Mouse (Mus musculus): Measurements from ENCODE around the gene Tfap2b. TPM values are rescaled to one million over a fixed set of nuclear protein-coding genes. Genes with fewer than 3 reads are reported as not detected.

The Tfap2b gene
- polyA plus RNA-seq, 1 experiment, result not detected

DNA sequence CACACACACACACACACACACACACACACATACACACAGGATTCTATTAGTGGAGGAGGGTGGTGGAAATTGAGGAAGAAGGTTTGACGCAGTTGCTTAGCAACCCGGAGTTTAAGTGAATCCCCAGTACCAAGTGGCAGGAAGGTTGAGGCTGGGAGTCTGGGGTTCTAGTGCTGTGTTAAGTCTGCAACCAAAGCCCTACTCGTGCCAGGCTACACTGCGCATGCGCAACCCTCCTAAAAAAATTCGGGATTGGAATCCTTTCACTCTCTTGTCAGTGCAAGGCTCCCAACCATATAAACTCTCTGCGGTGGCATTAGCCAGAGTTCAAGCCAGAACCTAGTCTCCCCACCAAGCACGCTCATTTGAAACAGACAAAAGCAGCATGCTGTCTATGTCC is 18.0 kb downstream of the Tfap2b start:
- TF ChIP-seq CTCF (IDR thresholded peaks at IDR 0.05; ENCODE audit: insufficient read depth, low read depth, low read length), result no peak
- TF ChIP-seq POLR2A (IDR thresholded peaks at IDR 0.05; ENCODE audit: insufficient read depth, low read depth, low read length), result no peak
- H3K4me1 ChIP-seq (ENCODE audit: control insufficient read depth, insufficient read depth, low read length), result no peaks in the 10 kb centered on the region
- no peak overlapping the region for H3K4me3 ChIP-seq (ENCODE audit: insufficient read depth, low read depth, low read length)
- H3K27ac ChIP-seq (ENCODE audit: insufficient read depth, low read depth, low read length), result no peak overlapping the region
- WGBS, result 6% methylated on average over 8 of the region's 8 CpGs

DNA sequence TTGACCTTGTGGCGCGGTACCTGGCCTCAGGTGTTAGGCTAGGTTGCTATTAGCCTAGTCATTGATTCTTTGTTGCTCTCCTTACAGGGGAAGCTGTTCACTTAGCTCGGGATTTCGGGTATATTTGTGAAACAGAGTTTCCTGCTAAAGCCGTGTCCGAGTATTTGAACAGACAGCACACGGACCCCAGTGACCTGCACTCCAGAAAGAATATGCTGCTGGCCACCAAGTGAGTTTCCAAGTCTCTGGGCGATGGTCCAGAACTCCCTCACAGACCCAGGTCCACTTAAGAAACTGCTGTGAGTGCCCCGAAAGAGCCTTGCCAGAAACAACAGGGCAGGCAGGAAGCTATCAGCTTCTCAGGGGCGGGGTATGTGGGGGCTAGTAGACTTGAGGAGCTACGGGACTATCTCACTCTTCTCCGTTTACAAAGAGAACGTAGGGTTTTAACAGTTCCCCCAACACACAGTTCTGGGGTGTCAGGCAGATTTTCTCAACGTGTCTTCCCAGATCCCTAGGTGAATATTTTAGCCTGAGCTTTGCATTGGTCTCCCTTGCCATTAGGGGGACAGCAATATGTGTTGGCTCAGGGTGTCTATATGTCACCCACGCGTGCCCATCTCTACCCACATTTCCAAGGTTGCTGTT is 22.3 kb downstream of the Tfap2b start:
- Histone ChIP-seq H3K4me3 (ENCODE audit: insufficient read depth, low read depth, low read length) (no peak overlapping the region), H3K27ac (ENCODE audit: insufficient read depth, low read depth, low read length) (no peak overlapping the region), H3K4me1 (ENCODE audit: control insufficient read depth, insufficient read depth, low read length) (no peaks in the 10 kb centered on the region)
- TF ChIP-seq CTCF (IDR thresholded peaks at IDR 0.05; ENCODE audit: insufficient read depth, low read depth, low read length), result no peak
- no peak for TF ChIP-seq POLR2A (IDR thresholded peaks at IDR 0.05; ENCODE audit: insufficient read depth, low read depth, low read length)
- WGBS, result 3% methylated on average over 16 of the region's 16 CpGs

DNA sequence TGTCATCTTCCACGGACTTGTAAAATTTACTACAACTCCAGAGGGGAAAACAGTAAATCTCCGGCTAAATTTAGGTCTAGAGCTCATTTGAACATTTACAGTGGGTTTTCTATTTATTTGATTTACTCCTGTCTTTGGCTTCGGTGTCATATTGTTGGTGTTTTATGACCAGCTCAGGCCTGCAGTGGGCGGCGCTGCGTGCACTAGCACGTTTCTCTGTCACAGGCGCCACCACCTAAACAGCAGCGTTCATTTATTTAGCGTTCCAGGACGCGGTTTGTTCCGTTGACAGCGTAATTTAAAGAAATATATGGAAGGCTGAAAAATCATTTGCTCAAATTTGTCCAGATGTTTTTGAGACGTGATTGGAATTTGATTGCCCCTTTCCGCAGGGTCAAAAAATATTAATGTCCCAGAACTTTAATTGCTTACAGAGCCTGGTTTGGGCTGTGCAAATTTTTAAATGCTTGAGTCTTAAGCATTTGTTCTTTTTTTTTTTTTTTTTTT is 22.9 kb downstream of the Tfap2b start:
- no peak overlapping the region for H3K4me3 ChIP-seq (ENCODE audit: insufficient read depth, low read depth, low read length)

DNA sequence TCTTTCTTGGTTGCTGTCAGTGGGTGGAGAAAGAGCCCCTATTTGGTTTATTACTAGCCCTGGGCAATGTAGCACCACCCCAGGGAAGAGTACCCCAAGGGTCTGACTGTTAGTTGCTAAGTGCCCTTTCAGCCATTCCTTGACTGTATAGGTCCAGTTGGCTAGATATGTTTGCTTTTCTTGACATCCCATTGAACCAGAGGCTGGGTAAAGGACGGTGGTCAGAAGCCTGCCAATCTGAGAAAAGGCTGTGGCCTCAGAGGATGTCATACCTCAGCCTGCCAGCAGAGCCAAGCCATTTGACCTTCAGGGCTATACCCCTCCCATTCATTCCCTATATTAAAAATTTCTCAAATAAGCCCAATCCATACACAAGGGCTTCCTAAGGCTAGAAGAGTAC is 24.0 kb downstream of the Tfap2b start:
- no peaks in the 10 kb centered on the region for H3K4me1 ChIP-seq (ENCODE audit: control insufficient read depth, insufficient read depth, low read length)
- TF ChIP-seq CTCF (IDR thresholded peaks at IDR 0.05; ENCODE audit: insufficient read depth, low read depth, low read length), result no peak
- no peak for TF ChIP-seq POLR2A (IDR thresholded peaks at IDR 0.05; ENCODE audit: insufficient read depth, low read depth, low read length)
- 4% methylated on average over 1 of the region's 1 CpGs for WGBS
- no peak overlapping the region for H3K4me3 ChIP-seq (ENCODE audit: insufficient read depth, low read depth, low read length)
- no peak overlapping the region for H3K27ac ChIP-seq (ENCODE audit: insufficient read depth, low read depth, low read length)

More for the DNA sequence above, 22.9 kb downstream of the Tfap2b start:
- H3K27ac ChIP-seq (ENCODE audit: insufficient read depth, low read depth, low read length), result no peak overlapping the region
- no peak for TF ChIP-seq CTCF (IDR thresholded peaks at IDR 0.05; ENCODE audit: insufficient read depth, low read depth, low read length)
- no peak for TF ChIP-seq POLR2A (IDR thresholded peaks at IDR 0.05; ENCODE audit: insufficient read depth, low read depth, low read length)
- WGBS, result 5% methylated on average over 16 of the region's 16 CpGs
- no peaks in the 10 kb centered on the region for H3K4me1 ChIP-seq (ENCODE audit: control insufficient read depth, insufficient read depth, low read length)

DNA sequence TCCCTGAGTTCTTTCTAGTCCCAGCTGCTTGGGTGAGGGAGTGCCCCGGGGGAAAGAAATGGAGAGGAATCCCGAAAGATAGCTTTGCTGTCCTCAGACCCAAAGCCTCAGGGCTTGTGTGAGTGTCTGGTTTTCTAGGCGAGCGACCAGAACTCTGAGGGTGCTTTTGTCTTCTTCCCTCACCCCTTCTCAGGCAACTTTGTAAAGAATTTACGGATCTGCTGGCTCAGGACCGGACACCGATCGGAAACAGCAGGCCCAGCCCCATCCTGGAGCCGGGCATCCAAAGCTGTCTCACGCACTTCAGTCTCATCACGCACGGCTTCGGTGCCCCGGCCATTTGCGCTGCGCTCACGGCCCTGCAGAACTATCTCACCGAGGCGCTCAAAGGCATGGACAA is 25.1 kb downstream of the Tfap2b start:
- Histone ChIP-seq H3K4me3 (ENCODE audit: insufficient read depth, low read depth, low read length) (no peak overlapping the region), H3K27ac (ENCODE audit: insufficient read depth, low read depth, low read length) (no peak overlapping the region), H3K4me1 (ENCODE audit: control insufficient read depth, insufficient read depth, low read length) (no peaks in the 10 kb centered on the region)
- 6% methylated on average over 19 of the region's 19 CpGs for WGBS
- TF ChIP-seq CTCF (IDR thresholded peaks at IDR 0.05; ENCODE audit: insufficient read depth, low read depth, low read length), result no peak
- TF ChIP-seq POLR2A (IDR thresholded peaks at IDR 0.05; ENCODE audit: insufficient read depth, low read depth, low read length), result no peak

DNA sequence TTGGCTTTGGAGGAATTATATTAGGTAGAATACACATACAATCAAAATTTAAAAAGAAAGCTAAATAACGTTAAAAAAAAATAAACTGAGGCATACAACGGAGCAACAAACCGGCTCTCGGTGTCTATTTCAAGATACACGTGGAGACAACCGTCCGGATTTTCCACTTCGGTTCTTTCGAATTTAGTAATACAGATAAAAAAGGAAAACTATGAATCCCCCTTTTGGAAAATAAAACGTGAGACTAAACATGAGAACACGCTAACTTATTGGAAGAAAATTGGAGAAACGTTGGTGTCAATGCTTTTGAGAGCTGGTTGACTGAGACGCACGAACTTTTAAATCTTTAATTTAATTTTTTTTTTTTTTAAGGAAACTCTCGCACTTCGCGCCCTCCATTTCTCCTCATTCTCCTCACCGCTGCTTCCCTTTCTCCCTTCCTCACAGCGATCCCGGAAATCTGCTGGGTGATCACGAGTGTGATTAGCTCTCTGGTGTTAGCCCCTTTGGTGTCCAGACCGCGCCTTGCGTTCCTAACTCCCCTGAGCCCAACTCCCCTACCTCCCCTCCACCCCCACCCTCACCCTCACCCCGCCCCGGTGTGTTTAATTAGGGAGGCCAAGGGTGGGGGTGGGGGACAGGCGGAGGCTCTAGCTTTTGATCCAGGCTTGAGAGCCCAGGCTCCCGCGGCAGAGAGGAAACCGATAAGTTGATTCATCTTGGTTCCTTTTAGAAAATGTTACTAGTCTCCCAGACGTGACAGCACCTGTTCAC is 25.9 kb downstream of the Tfap2b start:
- no peak for TF ChIP-seq CTCF (IDR thresholded peaks at IDR 0.05; ENCODE audit: insufficient read depth, low read depth, low read length)
- no peak for TF ChIP-seq POLR2A (IDR thresholded peaks at IDR 0.05; ENCODE audit: insufficient read depth, low read depth, low read length)
- H3K4me3 ChIP-seq (ENCODE audit: insufficient read depth, low read depth, low read length), result no peak overlapping the region
- no peak overlapping the region for H3K27ac ChIP-seq (ENCODE audit: insufficient read depth, low read depth, low read length)
- WGBS, result 4% methylated on average over 31 of the region's 31 CpGs
- H3K4me1 ChIP-seq (ENCODE audit: control insufficient read depth, insufficient read depth, low read length), result no peaks in the 10 kb centered on the region

DNA sequence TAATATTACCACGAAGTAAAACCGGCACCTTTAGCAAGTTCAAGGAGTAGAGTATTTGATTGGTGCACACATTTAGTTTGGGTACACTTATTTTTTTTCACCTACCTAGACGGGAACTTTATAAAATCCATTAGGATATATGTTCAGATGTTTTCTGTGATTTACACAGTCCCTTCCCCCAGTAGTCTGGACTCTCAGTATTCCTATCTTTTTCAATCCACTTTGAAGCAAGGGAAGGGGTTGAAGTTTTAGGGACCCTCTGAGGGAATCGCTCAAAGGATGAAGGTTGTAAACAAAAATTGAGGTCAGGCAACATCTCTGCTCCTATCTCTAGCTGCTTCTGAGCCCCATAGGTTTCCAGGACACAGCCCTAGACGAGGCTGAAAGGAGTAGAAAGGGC is 27.3 kb downstream of the Tfap2b start:
- H3K27ac ChIP-seq (ENCODE audit: insufficient read depth, low read depth, low read length), result no peak overlapping the region

DNA sequence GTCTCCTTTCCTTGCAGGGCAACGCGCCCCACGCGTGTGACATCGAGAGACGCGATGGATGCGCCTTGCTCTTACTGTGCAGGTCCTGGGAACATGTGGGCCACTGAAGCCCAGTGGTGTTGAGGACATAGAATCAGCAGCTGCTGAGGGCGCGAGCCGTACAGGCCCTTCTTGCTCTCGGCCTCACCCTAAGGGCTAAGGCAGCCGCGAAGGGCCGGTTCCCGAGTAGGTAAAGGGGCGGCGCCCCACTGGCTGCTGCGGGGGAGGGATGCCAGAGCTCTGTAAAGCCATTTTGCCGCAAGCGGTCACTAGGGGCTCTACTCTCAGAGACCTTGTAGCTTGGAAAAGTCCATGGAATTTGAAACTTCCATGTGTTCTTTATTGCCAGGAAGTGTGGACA is 27.9 kb downstream of the Tfap2b start:
- H3K4me3 ChIP-seq (ENCODE audit: insufficient read depth, low read depth, low read length), result no peak overlapping the region
- 5% methylated on average over 21 of the region's 21 CpGs for WGBS
- no peak overlapping the region for H3K27ac ChIP-seq (ENCODE audit: insufficient read depth, low read depth, low read length)
- 0 out of 2 replicates have a peak, but pooled peaks cover 3% of the 10 kb centered on the region for H3K4me1 ChIP-seq (ENCODE audit: control insufficient read depth, insufficient read depth, low read length)
- TF ChIP-seq POLR2A (IDR thresholded peaks at IDR 0.05; ENCODE audit: insufficient read depth, low read depth, low read length) (no peak), CTCF (IDR thresholded peaks at IDR 0.05; ENCODE audit: insufficient read depth, low read depth, low read length) (no peak)

More for the DNA sequence above, 27.3 kb downstream of the Tfap2b start:
- H3K4me3 ChIP-seq (ENCODE audit: insufficient read depth, low read depth, low read length), result no peak overlapping the region
- WGBS, result 9% methylated on average over 5 of the region's 5 CpGs
- no peaks in the 10 kb centered on the region for H3K4me1 ChIP-seq (ENCODE audit: control insufficient read depth, insufficient read depth, low read length)
- TF ChIP-seq CTCF (IDR thresholded peaks at IDR 0.05; ENCODE audit: insufficient read depth, low read depth, low read length), result no peak
- TF ChIP-seq POLR2A (IDR thresholded peaks at IDR 0.05; ENCODE audit: insufficient read depth, low read depth, low read length), result no peak

DNA sequence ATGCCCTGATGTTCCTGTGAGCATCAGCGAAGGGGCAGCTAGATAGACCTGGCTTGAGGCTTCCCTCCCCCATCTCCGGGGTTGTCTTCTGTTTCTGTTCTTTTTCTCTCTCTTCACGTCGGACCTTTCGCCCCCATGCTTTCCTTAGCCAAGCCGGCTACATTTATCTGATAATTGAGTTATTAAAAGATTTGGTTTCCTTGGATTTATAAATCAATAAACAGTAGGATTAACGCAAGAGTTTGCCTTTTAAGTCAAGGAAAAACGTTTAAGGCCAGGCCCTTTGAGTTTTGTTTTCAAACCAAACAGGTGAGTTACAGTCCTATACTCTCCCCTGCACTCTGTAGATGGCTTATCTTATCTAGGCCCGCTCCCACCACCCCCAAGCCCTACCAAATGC is 28.3 kb downstream of the Tfap2b start:
- Histone ChIP-seq H3K27ac (ENCODE audit: insufficient read depth, low read depth, low read length) (no peak overlapping the region), H3K4me3 (ENCODE audit: insufficient read depth, low read depth, low read length) (no peak overlapping the region), H3K4me1 (ENCODE audit: control insufficient read depth, insufficient read depth, low read length) (0 out of 2 replicates have a peak, but pooled peaks cover 3% of the 10 kb centered on the region)
- TF ChIP-seq POLR2A (IDR thresholded peaks at IDR 0.05; ENCODE audit: insufficient read depth, low read depth, low read length) (no peak), CTCF (IDR thresholded peaks at IDR 0.05; ENCODE audit: insufficient read depth, low read depth, low read length) (no peak)
- WGBS, result 7% methylated on average over 9 of the region's 9 CpGs

Data from olfactory bulb, adult 2 months (tissue).